Mouse (Mus musculus): ENCODE data around the gene Trim72.
A peak's percentile ranks its signal among the peaks of the same experiment; 100 is the strongest.

DNA sequence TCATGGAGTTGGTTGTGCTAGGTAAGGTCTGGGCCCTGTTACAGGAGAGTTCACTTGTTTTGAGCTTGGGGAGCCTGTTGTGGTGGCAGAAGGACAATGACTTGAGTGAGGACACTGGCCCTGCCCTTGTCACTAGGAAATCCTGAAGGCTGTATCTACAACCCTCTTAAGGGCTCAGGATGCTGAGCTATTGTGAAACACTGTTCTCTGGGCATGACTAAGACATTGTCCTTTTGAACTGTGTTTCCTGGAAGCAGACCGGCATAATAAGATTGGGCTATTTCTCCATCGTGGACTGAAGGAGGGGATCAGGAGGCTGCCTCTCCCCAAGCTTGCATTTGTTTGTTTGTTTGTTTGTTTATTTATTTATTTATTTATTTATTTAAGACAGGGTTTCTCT lies 15.4 kb downstream of the Trim72 start:
- TF ChIP-seq CTCF (IDR thresholded peaks at IDR 0.05) (no peak), EP300 (IDR thresholded peaks at IDR 0.05) (peak; percentile 39; the same call in 1 of the 2 replicates)
